Mouse (Mus musculus): ENCODE measurements at regions not wholly inside any gene's neighbourhood (a gene's known extent, or its start where the extent isn't known, plus 50 kb on each side); places are given as distances from the start of the nearest gene placed in this dataset.

DNA sequence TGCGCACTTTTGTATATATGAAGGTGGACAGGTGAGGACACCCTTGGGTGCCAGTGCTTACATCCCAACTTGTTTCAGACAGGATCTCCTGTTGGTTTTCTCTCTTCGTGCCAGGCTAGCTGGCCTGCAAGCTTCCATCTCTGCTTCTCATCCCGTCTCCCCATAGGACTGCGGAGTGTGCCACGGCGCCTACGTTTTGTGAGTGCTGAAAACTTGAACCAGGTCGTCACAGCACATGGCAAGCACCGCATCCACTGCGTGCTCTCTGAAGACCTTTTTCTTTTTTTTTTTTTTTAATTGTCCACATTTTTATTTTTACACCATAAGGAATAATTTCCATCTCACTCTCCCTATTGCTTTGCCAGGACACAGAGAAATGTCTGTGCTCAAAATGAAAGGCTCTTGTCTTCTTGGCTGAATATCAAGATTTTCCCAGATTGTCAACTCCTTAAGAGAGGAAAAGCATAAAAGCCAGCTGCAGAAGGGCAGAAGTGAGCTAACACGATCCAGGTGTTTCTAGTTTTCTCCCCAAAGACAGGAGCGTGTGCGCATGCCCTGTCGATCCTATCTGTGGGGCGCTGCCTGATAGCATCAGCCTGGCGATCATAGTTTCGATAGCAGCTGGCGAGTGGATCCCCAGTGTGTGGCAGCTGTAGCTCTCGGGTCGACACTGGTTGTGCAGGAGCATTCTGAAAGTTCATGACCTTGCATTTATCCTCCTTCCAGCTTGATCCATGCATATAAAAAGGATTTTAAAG is 326.4 kb upstream of the Ddhd1 start:
- DNase-seq (ENCODE audit: low spot score): peak; percentile 74

GRCm38 (mm10) chr14:45992041-45992869 is 334.3 kb upstream of the Ddhd1 start:
- no peak for DNase-seq (ENCODE audit: low spot score)

GRCm38 (mm10) chr14:45992870-45993135 is 334.9 kb upstream of the Ddhd1 start:
- DNase-seq (ENCODE audit: low spot score): no peak

- DNase-seq (ENCODE audit: low spot score): peak; percentile 83
Observed at GRCm38 (mm10) chr14:45993669-45994068, 335.7 kb upstream of the Ddhd1 start.

- peak; percentile 50 for DNase-seq (ENCODE audit: low spot score)
Observed at GRCm38 (mm10) chr14:45996760-45997159, 338.8 kb upstream of the Ddhd1 start.

GRCm38 (mm10) chr14:46004078-46004477 is 346.1 kb upstream of the Ddhd1 start:
- no peak for DNase-seq (ENCODE audit: low spot score)

- DNase-seq (ENCODE audit: low spot score): peak; percentile 53
Observed at GRCm38 (mm10) chr14:46005307-46005706, 347.4 kb upstream of the Ddhd1 start.

DNA sequence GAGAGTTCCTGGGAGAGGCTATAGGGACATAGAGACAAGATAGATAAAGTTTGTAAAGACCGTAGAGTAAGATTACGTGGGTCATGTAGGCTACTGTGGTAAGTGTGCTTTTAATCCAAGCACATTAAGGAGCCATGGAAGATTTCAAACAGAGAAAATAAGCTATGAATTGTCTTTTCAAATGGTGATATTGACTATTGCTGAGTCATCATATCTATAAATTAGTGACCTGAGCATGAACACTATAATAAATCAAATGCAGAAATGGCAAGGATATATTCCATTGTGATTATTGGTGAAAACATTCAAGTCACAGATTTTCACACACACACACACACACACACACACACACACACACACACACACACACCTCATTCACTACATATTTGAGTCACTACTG is 355.3 kb upstream of the Ddhd1 start:
- no peak for DNase-seq (ENCODE audit: low spot score)

DNA sequence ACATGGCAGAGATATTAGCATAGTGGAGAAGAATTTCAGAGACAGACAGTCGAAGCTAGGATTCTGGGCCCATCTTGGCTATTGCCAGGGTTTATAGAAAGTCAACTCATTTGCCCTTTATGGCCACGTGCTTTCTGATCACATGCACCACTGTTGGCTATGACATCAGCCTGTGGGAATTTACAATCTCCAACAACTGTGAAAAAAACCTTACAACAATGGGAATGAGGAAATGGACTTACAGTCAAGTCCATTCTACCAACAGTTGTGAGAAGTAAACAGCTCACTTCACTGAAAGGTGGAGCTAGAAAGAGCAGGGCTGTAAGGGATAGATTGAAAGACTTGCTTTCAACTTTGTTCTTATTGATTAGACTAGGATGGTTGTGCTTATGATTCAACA is 356.1 kb upstream of the Ddhd1 start:
- DNase-seq (ENCODE audit: low spot score): no peak

- DNase-seq (ENCODE audit: low spot score): no peak
Observed at GRCm38 (mm10) chr14:46015682-46016400, 357.9 kb upstream of the Ddhd1 start.

GRCm38 (mm10) chr14:46016701-46017106 is 358.8 kb upstream of the Ddhd1 start:
- no peak for DNase-seq (ENCODE audit: low spot score)

- DNase-seq (ENCODE audit: low spot score): no peak
Observed at GRCm38 (mm10) chr14:46017286-46017685, 359.3 kb upstream of the Ddhd1 start.

DNA sequence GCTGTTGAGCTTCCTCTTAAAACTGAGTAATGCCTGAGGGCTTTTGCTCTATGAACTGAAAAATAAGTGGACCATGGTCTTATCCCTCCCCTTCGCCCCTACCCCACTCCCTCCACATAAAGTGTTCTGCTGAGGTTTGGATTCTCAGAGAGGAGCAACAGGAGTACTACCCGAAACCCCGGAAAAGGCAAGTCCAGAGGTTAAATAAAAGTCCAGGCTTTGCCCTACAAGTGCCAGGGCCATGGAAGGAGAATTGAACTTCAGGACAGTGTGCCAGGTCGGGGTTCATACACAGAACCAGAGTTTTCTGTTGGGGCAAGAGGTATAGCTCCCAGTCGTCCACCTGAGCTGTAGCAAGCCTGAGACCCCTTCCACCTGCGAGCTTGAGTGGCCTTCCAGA is 360.0 kb upstream of the Ddhd1 start:
- DNase-seq (ENCODE audit: low spot score): no peak

GRCm38 (mm10) chr14:46019240-46020025 is 359.8 kb upstream of the Gm15217 start:
- peak; percentile 60 for DNase-seq (ENCODE audit: low spot score)

GRCm38 (mm10) chr14:46034301-46034700 is 344.9 kb upstream of the Gm15217 start:
- DNase-seq (ENCODE audit: low spot score): no peak

DNA sequence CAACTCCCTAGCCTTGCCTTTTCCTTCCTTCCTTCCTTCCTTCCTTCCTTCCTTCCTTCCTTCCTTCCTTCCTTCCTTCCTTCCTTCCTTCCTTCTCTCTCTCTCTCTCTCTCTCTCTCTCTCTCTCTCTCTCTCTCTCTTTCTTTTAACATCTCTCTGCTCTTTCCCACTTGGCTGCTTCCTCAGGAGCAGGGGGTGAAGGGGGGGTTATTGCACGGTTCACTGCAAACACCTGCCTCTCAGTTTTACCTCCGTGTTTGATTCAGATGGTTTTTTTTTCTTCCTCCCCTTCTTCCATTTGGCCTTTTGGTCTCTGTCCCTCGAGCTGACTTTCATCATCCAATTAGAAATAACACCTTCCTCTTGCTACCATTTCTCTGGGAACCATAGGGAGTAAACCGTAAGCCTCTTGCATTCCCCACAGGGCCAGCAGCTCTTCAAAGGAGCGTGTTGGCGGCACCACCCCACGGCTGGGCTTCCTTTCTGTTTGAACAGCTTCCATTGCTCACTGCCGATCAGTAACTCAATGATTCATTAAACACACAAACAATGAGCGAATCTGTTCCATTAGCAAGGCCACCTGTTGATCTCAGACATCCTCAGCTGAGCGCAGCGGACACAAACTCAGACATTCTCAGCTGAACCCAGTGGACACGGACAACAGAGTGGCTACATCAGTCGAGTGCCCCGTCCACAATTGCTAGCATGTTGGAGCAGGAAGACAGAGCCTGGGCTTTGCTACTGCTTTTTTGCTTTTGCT is 318.4 kb upstream of the Gm15217 start:
- DNase-seq (ENCODE audit: low spot score): peak; percentile 46

- DNase-seq (ENCODE audit: low spot score): no peak
Observed at GRCm38 (mm10) chr14:46067102-46067801, 312.0 kb upstream of the Gm15217 start.

DNA sequence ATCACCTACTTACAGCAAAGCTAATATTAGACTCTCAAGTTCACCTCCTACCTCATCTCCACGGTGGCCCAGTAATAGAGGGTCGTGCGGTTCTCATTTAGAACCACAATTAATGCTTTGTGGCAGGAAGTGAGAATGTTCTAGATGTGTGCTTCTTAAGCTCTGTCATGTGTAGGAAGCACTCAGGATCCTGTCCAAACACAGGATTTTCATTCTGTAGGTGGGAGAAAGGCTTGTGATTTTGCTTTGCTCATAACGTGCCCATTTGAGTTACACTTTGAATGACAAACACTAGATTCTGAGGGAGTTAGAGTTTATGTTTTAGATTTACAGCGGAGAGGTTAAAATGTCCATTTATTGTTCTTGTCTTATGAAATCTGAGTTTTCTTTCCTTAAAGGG is 308.0 kb upstream of the Gm15217 start:
- DNase-seq (ENCODE audit: low spot score): no peak

DNA sequence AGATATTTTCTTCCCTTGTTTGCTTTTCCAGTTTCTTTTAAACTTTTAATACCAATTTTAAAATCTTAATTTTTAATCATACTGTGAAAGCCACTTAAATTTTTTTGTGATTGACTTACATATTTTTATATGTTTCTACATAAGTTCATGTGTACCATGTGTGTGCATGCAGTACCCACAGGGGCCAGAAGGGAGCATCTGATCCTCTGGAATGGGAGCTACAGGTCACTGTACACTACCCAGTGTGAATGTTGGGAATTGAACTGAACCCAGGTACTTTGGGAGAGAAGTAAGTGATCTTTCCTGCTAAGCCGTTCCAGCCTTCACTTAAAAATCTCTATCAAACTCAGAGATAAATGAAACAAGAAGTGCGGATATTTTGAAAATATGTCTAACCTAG is 302.5 kb upstream of the Gm15217 start:
- DNase-seq (ENCODE audit: low spot score): no peak

DNA sequence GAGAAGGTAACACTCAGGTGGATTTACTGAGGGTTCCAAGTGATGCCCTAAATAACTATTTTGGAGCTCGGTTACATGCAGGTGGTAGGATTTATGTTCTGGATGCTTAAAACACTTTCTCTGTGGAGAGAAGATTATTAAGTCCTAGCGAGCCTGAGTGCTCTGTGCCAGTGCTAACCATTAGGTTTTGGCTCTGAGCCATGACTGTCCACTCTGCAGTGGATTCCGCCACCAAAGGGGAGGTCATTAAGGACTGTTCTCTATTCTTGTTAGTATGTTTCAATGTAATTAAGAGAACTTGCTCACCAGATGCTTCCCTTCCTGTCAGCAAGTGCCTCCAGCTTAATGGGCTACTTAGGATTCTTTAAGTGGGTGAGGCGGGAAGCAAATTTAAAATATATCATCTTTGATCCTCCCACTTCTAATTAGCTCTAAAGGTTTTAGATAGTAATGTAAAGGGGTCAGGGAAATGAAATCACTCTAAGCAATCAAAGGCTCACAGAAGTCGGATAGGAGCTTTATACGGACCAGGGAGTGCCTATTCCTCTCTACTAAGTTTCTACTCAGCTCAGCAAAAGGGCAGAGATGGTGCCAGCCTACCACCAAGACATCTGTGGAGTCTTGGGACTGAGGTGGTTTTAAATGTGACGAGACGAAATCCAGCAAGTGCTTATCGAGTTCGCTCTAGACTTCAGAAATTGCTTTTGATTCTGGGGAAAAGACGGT is 301.6 kb upstream of the Gm15217 start:
- DNase-seq (ENCODE audit: low spot score): no peak
